10 mouse cellular contexts compared by ENCODE assay signal in genomic region chr11:96319910-96320309, GRCm38 (mm10). TPM values are rescaled to one million over a fixed set of nuclear protein-coding genes. Genes with fewer than 3 reads are reported as not detected.
A peak's percentile ranks its signal among the peaks of the same experiment; 100 is the strongest.
DNase-seq lines count a peak whose midpoint lies in the region; ATAC-seq lines count a peak whose summit lies in the region.
"Had no signal": no experiment of that assay in that cellular context is flagged by ENCODE, and none has a peak within 500 bp of the region (broad histone marks: within the 10 kb centered on the region; RNA-seq: fewer than 3 reads in every experiment).

No protein-coding gene starts in this region.

- WGBS in heart, embryonic 12.5 days = 1% methylated on average over 29 of the region's 29 CpGs
- under 1% methylated on average over 27 of the region's 29 CpGs for WGBS in embryonic facial prominence, embryonic 14.5 days
- under 1% methylated on average over 29 of the region's 29 CpGs for WGBS in neural tube, embryonic 11.5 days

- no peak overlapping the region; the same call in 1 of the 2 replicates for H3K9ac ChIP-seq in heart, embryonic 12.5 days
- peak overlapping the region; percentile 40; the same call in 1 of the 2 replicates for H3K9ac ChIP-seq in embryonic facial prominence, embryonic 14.5 days (ENCODE audit: low read depth, low read length)
- H3K9ac ChIP-seq in neural tube, embryonic 11.5 days (ENCODE audit: low read length) = peak overlapping the region; percentile 100

- intact Hi-C loops in heart, postnatal 10 days (cut with DNase I) = no loop called here

- peaks cover 12% of the 10 kb centered on the region for H3K4me1 ChIP-seq in heart, embryonic 12.5 days (replicated peaks)
- no peaks in the 10 kb centered on the region for H3K4me1 ChIP-seq in embryonic facial prominence, embryonic 14.5 days (ENCODE audit: control insufficient read depth, insufficient read depth, low read length)
- H3K4me1 ChIP-seq in neural tube, embryonic 11.5 days (ENCODE audit: control insufficient read depth, insufficient read depth, low read length) = peaks cover 30% of the 10 kb centered on the region

- peak overlapping the region; percentile 52 for H3K27ac ChIP-seq in heart, embryonic 12.5 days (ENCODE audit: poor library complexity, severe bottlenecking)
- no peak overlapping the region; the same call in 1 of the 2 replicates for H3K27ac ChIP-seq in embryonic facial prominence, embryonic 14.5 days (replicated peaks; ENCODE audit: low read depth, low read length)
- peak overlapping the region; percentile 100 for H3K27ac ChIP-seq in neural tube, embryonic 11.5 days (ENCODE audit: low read depth, low read length)
- H3K27ac ChIP-seq: forebrain, embryonic 10.5 days had no signal

- no peak for DNase-seq in heart, postnatal 10 days
- DNase-seq in embryonic facial prominence, embryonic 14.5 days (ENCODE audit: low spot score) = no peak
- DNase-seq in kidney, postnatal 14 days = peak; percentile 77
- peak; percentile 64 for DNase-seq in neural tube, embryonic 11.5 days (ENCODE audit: low spot score)
- DNase-seq in cerebellum, adult 11 months = no peak
- no peak for DNase-seq in layer of hippocampus, postnatal 36 days
- no peak for DNase-seq in cerebellum, adult 11-12 months

- peak overlapping the region; percentile 66 for H3K4me2 ChIP-seq in heart, embryonic 12.5 days
- H3K4me2 ChIP-seq in embryonic facial prominence, embryonic 14.5 days (ENCODE audit: low read depth, low read length) = peak overlapping the region; percentile 47; the same call in 1 of the 2 replicates
- H3K4me2 ChIP-seq in neural tube, embryonic 11.5 days (ENCODE audit: low read depth) = peak overlapping the region; percentile 100

- no peaks in the 10 kb centered on the region for H3K36me3 ChIP-seq in heart, embryonic 12.5 days
- no peaks in the 10 kb centered on the region for H3K36me3 ChIP-seq in embryonic facial prominence, embryonic 14.5 days (ENCODE audit: control insufficient read depth, insufficient read depth, low read length)
- peaks cover 2% of the 10 kb centered on the region; the same call in 1 of the 2 replicates for H3K36me3 ChIP-seq in neural tube, embryonic 11.5 days (ENCODE audit: control insufficient read depth, insufficient read depth, low read length)
- H3K36me3 ChIP-seq: forebrain, embryonic 10.5 days; G1E had no signal

- ATAC-seq in heart, embryonic 12.5 days (ENCODE audit: insufficient number of reproducible peaks, low FRiP score) = no peak
- no peak for ATAC-seq in embryonic facial prominence, embryonic 14.5 days (ENCODE audit: low read depth)
- ATAC-seq in neural tube, embryonic 11.5 days (ENCODE audit: insufficient read depth, low FRiP score, low TSS enrichment) = 0 out of 2 replicates have a peak, but pooled peaks have one; percentile 1

- H3K9me3 ChIP-seq in heart, embryonic 12.5 days (replicated peaks) = no peaks in the 10 kb centered on the region
- H3K9me3 ChIP-seq in embryonic facial prominence, embryonic 14.5 days (ENCODE audit: control insufficient read depth, low read length) = no peaks in the 10 kb centered on the region
- no peaks in the 10 kb centered on the region for H3K9me3 ChIP-seq in neural tube, embryonic 11.5 days (ENCODE audit: control insufficient read depth, low read length)
- H3K9me3 ChIP-seq: forebrain, embryonic 10.5 days; G1E had no signal

- H3K27me3 ChIP-seq in heart, embryonic 12.5 days (replicated peaks) = peaks cover 96% of the 10 kb centered on the region
- H3K27me3 ChIP-seq in embryonic facial prominence, embryonic 14.5 days (replicated peaks; ENCODE audit: control insufficient read depth, insufficient read depth, low read length) = peaks cover 100% of the 10 kb centered on the region
- H3K27me3 ChIP-seq in neural tube, embryonic 11.5 days (ENCODE audit: control insufficient read depth, insufficient read depth, low read length) = no peaks in the 10 kb centered on the region

- peak overlapping the region; percentile 54 for H3K4me3 ChIP-seq in heart, embryonic 12.5 days
- H3K4me3 ChIP-seq in embryonic facial prominence, embryonic 14.5 days (ENCODE audit: low read depth, low read length) = peak overlapping the region; percentile 29
- H3K4me3 ChIP-seq in neural tube, embryonic 11.5 days (ENCODE audit: low read depth, low read length) = peak overlapping the region; percentile 96

RNA-seq across cellular contexts. Expression of gene Hoxb4, which starts 1.8 kb away (rescaled TPM):
- polyA plus RNA-seq in heart, embryonic 12.5 days (2016; fragmentation: Nextera tagmentation; extraction: Ambion mirVana) = 0.19 and 0.32 TPM in 2 replicates
- 1 to 10 TPM; 1.1 TPM for total RNA-seq in heart, postnatal 10 days (2021)
- 0.62 and 0.70 TPM in 2 replicates for polyA plus RNA-seq in embryonic facial prominence, embryonic 14.5 days (2014; fragmentation: Nextera tagmentation; extraction: Ambion mirVana)
- polyA plus RNA-seq in neural tube, embryonic 11.5 days (2014; fragmentation: Nextera tagmentation; extraction: Ambion mirVana) = 3.1 and 3.8 TPM in 2 replicates
- total RNA-seq in layer of hippocampus, postnatal 36 days (2021) = not detected
- total RNA-seq: G1E had no signal
- polyA plus RNA-seq: forebrain, embryonic 10.5 days had no signal

RNA-seq across cellular contexts. Expression of gene Hoxb3, which starts 3.2 kb away (rescaled TPM):
- polyA plus RNA-seq in heart, embryonic 12.5 days (2016; fragmentation: Nextera tagmentation; extraction: Ambion mirVana) = 0.45 and 0.86 TPM in 2 replicates
- 1 to 10 TPM; 1.1 TPM for total RNA-seq in heart, postnatal 10 days (2021)
- polyA plus RNA-seq in embryonic facial prominence, embryonic 14.5 days (2014; fragmentation: Nextera tagmentation; extraction: Ambion mirVana) = 0.81 and 1.1 TPM in 2 replicates
- 10.3 and 14.2 TPM in 2 replicates for polyA plus RNA-seq in neural tube, embryonic 11.5 days (2014; fragmentation: Nextera tagmentation; extraction: Ambion mirVana)
- total RNA-seq in layer of hippocampus, postnatal 36 days (2021) = not detected
- polyA plus RNA-seq: forebrain, embryonic 10.5 days had no signal

RNA-seq across cellular contexts. Expression of gene Hoxb5, which starts 16.8 kb away (rescaled TPM):
- 0.14 and 1.9 TPM in 2 replicates for polyA plus RNA-seq in heart, embryonic 12.5 days (2016; fragmentation: Nextera tagmentation; extraction: Ambion mirVana)
- under 1 TPM; 0.45 to 0.62 TPM for total RNA-seq in heart, postnatal 10 days (2021)
- 1.8 and 2.4 TPM in 2 replicates for polyA plus RNA-seq in embryonic facial prominence, embryonic 14.5 days (2014; fragmentation: Nextera tagmentation; extraction: Ambion mirVana)
- polyA plus RNA-seq in neural tube, embryonic 11.5 days (2014; fragmentation: Nextera tagmentation; extraction: Ambion mirVana) = 49.0 and 49.1 TPM in 2 replicates
- not detected for total RNA-seq in layer of hippocampus, postnatal 36 days (2021)
- polyA plus RNA-seq: forebrain, embryonic 10.5 days had no signal

RNA-seq across cellular contexts. Expression of gene Hoxb6, which starts 27.6 kb away (rescaled TPM):
- 0.62 TPM in 1 of 2 replicates, not detected in the other for polyA plus RNA-seq in heart, embryonic 12.5 days (2016; fragmentation: Nextera tagmentation; extraction: Ambion mirVana)
- not detected for total RNA-seq in heart, postnatal 10 days (2021)
- polyA plus RNA-seq in embryonic facial prominence, embryonic 14.5 days (2014; fragmentation: Nextera tagmentation; extraction: Ambion mirVana) = 0.22 and 0.97 TPM in 2 replicates
- polyA plus RNA-seq in neural tube, embryonic 11.5 days (2014; fragmentation: Nextera tagmentation; extraction: Ambion mirVana) = 81.4 and 87.2 TPM in 2 replicates
- not detected for total RNA-seq in layer of hippocampus, postnatal 36 days (2021)
- total RNA-seq: G1E had no signal
- polyA plus RNA-seq: forebrain, embryonic 10.5 days had no signal

RNA-seq across cellular contexts. Expression of gene Hoxb2, which starts 30.4 kb away (rescaled TPM):
- polyA plus RNA-seq in heart, embryonic 12.5 days (2016; fragmentation: Nextera tagmentation; extraction: Ambion mirVana) = 4.0 TPM in 2 replicates
- total RNA-seq in heart, postnatal 10 days (2021) = 1 to 10 TPM; 1.6 to 1.7 TPM
- 7.5 and 8.9 TPM in 2 replicates for polyA plus RNA-seq in embryonic facial prominence, embryonic 14.5 days (2014; fragmentation: Nextera tagmentation; extraction: Ambion mirVana)
- 88.2 and 89.0 TPM in 2 replicates for polyA plus RNA-seq in neural tube, embryonic 11.5 days (2014; fragmentation: Nextera tagmentation; extraction: Ambion mirVana)
- not detected for total RNA-seq in layer of hippocampus, postnatal 36 days (2021)
- polyA plus RNA-seq: forebrain, embryonic 10.5 days; G1E had no signal

Comparison
In these comparisons a context has a peak if more than half of its experiments do, and no peak if none do; other contexts are left out.
1. H3K4me2 ChIP-seq: peak in every context shown above with its lines; median percentile 100 in neural tube, embryonic 11.5 days; 66 in heart, embryonic 12.5 days; 47 in embryonic facial prominence, embryonic 14.5 days.
2. H3K4me3 ChIP-seq: peak in every context shown above with its lines; median percentile 96 in neural tube, embryonic 11.5 days; 54 in heart, embryonic 12.5 days; 29 in embryonic facial prominence, embryonic 14.5 days.
3. DNase-seq: peak in kidney, postnatal 14 days (single experiment) and neural tube, embryonic 11.5 days (single experiment); none in heart, postnatal 10 days (0 of 2), embryonic facial prominence, embryonic 14.5 days (single experiment), cerebellum, adult 11 months (single experiment), layer of hippocampus, postnatal 36 days (0 of 2) and cerebellum, adult 11-12 months (single experiment).
4. RNA of gene Hoxb5, which starts 16.8 kb away (polyA plus RNA-seq): 49.0 to 49.1 TPM in neural tube, embryonic 11.5 days; 1.8 to 2.4 TPM in embryonic facial prominence, embryonic 14.5 days and 0.14 to 1.9 TPM in heart, embryonic 12.5 days; every median in the first group is over 10 times any median in the second.